Mouse (Mus musculus) liver, adult 2 months (tissue): ENCODE measurements at regions not wholly inside any gene's neighbourhood (a gene's known extent, or its start where the extent isn't known, plus 50 kb on each side); places are given as distances from the start of the nearest gene placed in this dataset.

ENCODE experiments used
- CTCF ChIP-seq: fragments of 200-500 bp; IDR thresholded peaks from 2 replicates; pipeline ENCODE4 v1.5.1; 2011; ENCODE audit warnings: low read depth, low read length, control low read depth
- POLR2A ChIP-seq: fragments of 200-500 bp; IDR thresholded peaks from 2 replicates; pipeline ENCODE4 v1.6.1; 2011; ENCODE audit warnings: low read length, control low read depth; ENCODE audit not compliant: insufficient read depth; ENCODE audit errors: extremely low read depth

DNA sequence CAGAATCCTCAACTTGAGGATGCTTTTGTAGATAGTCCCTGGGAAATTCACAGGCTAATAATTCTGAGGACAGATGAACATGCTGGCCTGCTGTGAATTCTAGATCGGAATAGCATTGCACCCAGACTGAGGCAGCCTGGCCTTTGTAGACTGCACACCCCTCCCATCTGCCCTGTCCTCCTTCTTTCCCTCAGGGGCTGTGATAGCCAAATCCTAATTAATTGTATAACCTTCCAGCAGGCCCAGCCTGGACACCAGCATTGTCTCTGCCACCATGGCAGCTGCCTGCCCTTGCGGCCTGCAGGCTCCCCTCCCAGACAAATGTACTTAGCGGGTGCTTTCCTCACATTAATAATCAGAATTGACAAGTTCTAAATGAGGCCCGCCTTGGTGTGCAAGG, 171.7 kb upstream of the Rbfox1 start:
- TF ChIP-seq CTCF (no peak), POLR2A (no peak)
